Mouse (Mus musculus) layer of hippocampus, adult 8-10 months (tissue): Measurements from ENCODE around the gene Pkmyt1. TPM values are rescaled to one million over a fixed set of nuclear protein-coding genes. Genes with fewer than 3 reads are reported as not detected.

ENCODE experiments used
- DNase-seq, 2 experiments: peaks; one replicate each; pipeline ENCODE4 v3.0.0; 2022; ENCODE audit warnings: low spot score in 2 of 2
- total RNA-seq, 4 experiments: library from RNA; stranded (reverse); gene quantifications; 2 replicates each; pipeline ENCODE4 v1.2.4; 2022

Gene Pkmyt1
- 1 to 10 TPM; 4.3 to 5.2 (median 4.7) TPM for total RNA-seq

GRCm38 (mm10) chr17:23725999-23726757, at the start of gene Pkmyt1:
TSS of gene Pkmyt1 (plus strand) at chr17:23726336.
- peak; percentile 89 to 91 for DNase-seq

- no peak for DNase-seq
Measured at GRCm38 (mm10) chr17:23676473-23677031, 49.6 kb upstream of the Pkmyt1 start.

DNA sequence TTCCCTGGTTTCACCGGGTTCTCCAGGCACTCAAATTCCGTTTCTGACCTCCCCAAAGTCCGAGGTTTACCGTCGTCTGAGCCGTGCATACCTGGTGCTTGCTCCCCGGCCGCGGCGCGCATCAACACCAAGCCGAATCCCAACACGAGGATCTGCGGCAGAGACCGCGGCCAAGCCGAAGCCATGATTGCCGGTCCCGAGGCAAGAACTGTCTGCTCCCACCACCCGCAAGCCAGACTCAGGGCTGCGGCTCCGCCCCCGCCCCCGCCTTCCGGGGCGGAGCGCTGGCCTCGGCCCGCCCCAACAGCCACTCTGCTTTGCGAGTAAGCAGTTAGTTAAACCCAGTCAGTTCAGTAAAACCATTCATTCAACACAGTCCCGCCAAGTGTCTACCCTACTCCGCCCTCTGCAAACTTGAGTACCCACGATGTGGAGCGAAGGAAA, 48.9 kb upstream of the Pkmyt1 start, which contains the start of gene Tnfrsf12a:
Gene Tnfrsf12a, minus strand, starts transcription at position 233 of the 444 bp plus-strand sequence.
- DNase-seq: peak; percentile 62 to 65

GRCm38 (mm10) chr17:23679127-23679835, 46.9 kb upstream of the Pkmyt1 start, which contains the start of gene Cldn6:
TSS of gene Cldn6 (plus strand) at chr17:23679249.
- no peak for DNase-seq

GRCm38 (mm10) chr17:23680336-23680735, 45.8 kb upstream of the Pkmyt1 start:
- DNase-seq: no peak

DNA sequence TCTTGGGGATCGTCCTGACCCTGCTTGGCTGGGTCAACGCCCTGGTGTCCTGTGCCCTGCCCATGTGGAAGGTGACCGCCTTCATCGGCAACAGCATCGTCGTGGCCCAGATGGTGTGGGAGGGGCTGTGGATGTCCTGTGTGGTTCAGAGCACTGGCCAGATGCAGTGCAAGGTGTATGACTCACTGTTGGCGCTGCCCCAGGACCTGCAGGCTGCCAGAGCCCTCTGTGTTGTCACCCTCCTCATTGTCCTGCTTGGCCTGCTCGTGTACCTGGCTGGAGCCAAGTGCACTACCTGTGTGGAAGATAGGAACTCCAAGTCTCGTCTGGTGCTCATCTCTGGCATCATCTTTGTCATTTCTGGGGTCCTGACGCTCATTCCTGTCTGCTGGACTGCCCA, 45.0 kb upstream of the Pkmyt1 start:
- DNase-seq: no peak

DNA sequence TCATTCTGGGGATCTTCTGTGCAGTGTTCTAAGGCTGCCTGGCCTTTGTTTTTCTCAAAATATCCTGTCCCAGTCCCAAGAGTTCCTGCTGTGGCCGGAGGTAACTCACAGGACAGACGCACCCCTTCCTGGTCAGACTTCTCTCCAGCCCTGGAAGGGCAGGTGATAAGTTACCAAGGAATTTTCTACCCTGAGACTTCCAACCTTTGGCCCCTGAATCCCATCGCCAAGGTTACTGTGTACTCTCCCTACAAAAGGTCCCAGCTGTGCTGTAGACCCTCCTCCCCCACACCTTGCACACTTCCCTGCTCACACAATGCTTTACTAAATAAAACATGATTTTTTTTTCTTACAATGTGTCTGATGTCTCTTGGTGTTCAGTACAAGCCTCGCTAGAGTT, 44.0 kb upstream of the Pkmyt1 start:
- no peak for DNase-seq

DNA sequence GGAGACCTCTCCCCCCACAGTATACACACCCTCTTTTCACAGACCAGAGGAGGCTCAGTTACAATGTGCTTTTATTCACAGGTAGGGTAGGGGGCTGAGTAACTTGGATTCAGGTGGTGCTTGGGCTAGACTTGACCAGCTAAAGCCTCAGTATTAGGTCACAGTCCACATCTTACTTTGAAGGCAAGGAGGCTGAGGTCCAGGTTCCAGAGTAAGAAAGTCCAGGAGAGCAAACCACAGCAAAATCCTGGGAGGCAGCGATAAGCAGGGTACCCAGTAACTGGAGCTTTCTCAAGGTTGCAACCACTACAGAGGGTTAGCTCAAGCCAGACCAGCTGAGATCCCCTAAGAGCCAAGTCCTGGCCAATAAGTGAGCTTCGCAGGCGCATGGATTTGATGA, 43.6 kb upstream of the Pkmyt1 start:
- no peak for DNase-seq

GRCm38 (mm10) chr17:23683226-23683625, 42.9 kb upstream of the Pkmyt1 start:
- no peak for DNase-seq

DNA sequence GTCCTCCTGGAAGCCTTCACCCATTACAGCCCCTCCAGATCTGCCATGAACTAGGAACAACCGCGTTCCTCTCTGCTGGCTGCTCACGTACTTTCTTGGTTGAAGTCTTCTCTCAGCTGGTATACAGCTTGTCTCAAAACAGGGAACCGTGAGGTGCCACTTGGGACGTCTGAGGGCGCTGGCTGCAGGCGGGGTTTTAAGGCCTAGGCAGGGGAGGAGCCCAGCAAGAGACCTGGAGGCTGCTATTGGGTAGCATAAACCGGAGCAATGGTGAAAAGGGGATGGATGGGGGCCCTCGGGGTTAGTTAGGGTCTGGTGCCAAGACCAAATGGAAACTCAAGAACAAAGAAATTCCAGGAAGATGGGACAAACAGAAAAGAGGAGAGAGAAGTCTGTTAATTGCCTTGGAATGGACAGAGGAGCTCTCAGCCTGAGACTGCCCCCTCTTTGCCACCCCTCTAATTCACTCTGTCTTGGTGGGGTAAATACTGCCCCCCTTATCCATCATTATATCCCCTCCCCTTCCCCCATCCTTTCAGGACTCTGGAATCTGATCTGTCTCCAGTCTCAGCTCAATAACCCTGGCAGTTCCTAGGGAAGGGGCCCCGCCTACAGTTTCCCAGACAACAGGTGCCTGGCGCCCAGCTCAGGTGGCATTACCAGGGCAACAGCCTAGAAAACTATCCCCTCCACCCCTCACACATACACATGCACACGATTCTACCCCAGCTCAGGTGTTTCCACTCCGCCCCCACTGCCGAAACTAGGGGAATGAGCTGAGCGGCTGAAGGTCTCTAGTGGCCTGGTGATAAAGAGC, 42.1 kb upstream of the Pkmyt1 start, which contains the start of gene Cldn9:
Gene Cldn9, minus strand, starts transcription at position 171 of the 817 bp plus-strand sequence.
- DNase-seq: no peak

GRCm38 (mm10) chr17:23694491-23694890, 31.6 kb upstream of the Pkmyt1 start:
- DNase-seq: no peak

- DNase-seq: no peak
Measured at GRCm38 (mm10) chr17:23695801-23696200, 30.3 kb upstream of the Pkmyt1 start.

DNA sequence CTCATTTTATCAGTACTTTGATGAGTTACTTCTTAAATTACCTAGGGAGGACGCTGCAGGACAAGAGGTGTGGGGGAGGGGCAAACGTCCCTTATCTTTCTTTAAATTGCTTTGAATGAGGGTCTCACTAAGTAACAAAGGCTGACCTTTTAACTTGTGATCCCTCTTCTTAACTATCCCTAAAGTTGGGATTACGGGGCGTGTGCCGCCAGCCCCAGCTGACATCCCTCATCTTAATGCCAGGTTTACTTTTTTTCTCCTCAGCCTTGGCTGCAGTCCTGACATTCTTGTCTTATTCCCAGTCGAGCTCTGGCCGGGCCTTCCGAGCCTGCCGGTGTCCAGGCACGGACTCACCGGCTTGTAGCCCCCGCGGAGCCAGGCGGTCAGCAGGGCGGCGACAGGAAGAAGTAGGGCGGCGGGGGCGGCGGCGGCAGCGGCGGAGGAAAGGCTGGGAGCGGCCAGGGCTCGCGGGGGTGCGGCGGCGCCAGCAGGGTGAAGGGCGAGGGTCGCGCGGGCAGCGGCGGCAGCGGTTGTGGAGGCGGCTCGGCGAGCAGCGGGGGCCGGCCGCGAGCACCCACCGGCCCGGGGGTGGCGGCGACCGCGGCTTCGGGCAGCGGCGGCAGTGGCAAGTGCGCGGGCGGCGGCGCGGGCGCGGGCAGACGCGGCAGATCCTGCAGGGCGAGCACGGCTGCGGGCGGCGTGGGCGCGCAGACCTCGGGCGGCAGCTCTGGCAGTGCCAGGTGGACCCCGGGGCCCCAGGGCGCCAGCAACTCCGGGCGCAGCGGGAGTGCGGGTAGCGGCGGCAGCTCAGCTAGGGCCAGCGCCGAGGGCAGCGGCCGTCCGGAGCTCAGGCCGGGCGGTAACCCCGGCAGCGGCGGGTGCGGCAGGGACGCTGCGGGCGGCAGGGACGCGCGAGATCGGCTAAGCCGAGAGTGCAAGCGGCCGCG, 26.7 kb upstream of the Pkmyt1 start:
- no peak for DNase-seq

- peak; percentile 88 to 89 for DNase-seq
Measured at GRCm38 (mm10) chr17:23700079-23700478, 26.1 kb upstream of the Pkmyt1 start.

DNA sequence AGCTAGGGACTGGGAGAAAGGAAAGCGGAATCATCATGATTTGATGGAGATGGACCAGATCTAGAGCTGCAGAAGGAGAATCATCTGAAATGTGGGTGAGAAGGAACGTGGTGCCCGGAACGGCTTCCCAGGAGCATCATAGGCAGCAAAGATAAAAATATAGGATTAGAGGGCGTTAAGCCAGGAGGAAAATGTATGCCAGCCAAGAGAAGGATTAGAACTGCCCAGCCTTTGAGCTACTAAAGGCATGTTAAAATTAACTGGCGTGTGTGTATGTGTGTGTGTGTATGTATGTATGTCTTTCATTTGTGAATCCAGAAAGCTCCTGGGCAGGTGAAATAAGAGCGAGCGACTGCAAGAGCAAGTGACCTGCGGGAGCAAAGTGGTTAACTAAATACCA, 22.8 kb upstream of the Pkmyt1 start:
- no peak for DNase-seq

- DNase-seq: peak in 1 of 2 experiments; percentile 30
Measured at GRCm38 (mm10) chr17:23704741-23705140, 21.4 kb upstream of the Pkmyt1 start.

DNA sequence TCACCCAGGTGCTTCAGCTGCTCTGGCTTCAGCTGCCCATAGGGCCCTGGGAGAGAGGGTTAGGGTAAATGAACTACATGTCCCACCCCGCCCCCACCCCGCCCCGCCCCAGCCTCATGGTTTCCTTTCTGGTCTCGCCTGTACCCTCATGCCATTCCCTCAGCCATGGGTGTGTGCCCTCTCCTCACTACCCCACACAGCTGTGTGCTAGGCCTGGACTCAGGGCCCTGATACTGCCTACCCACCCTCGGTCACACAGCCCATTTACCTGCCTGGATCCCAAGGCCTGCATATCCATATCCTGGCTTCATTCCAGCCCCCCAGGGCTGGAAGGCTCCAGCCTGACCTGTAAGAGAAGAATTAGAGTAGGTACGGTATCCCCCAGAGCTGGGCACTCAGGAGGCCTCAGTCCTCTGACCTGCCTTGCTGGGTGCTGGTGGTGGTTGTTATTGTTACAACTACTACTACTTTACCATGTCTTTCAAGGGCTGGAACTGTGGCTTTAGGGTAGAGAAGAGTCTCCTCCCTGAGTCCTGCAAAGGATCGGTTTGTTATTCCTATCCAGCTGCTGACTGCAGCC, 20.5 kb upstream of the Pkmyt1 start:
- DNase-seq: no peak

DNA sequence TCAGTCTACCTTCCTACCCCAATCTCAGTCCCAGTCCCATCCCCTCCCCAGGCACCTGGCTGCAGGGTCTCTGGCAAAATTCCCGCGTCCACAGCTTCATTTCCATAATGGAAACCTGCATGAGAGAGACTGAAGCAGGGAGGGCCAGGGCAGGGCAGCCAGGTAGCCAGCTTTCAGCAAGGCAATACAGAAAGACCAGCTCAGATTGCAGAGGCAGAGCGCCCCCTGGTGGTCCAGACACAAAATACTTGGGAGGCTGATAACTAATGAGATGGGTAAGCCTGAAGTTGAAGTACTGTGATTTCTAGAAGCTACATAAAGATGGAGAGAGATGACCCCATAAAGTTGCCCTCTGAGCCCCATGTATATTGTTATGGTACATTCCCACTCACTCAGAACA, 19.9 kb upstream of the Pkmyt1 start:
- peak; percentile 34 to 72 for DNase-seq

GRCm38 (mm10) chr17:23717003-23717402, 9.1 kb upstream of the Pkmyt1 start:
- DNase-seq: no peak

DNA sequence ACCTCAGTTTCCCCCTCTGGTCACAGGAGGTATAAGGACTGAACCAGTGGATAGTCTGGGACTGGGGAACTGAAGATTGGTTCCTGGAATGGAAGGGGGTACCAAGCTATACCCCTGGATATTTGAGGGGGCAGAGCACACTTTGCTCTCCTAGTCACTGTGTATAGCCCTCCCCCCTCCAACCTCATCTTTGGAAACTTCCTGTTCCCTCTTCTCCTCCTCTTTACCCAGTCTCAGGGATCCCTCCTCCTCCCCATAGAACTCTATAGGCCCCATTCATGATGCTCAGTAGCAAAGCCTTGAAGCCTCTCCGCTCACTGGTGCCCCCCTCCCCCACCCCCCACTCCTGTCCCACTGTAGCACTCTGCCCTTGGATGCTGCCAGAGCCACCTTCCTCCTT, 6.7 kb upstream of the Pkmyt1 start:
- DNase-seq: no peak
